Mouse (Mus musculus) cerebellum, adult 2 months (tissue): ENCODE data around the gene a.

ENCODE experiments used
- CTCF ChIP-seq: fragments of 200-500 bp; IDR thresholded peaks from 2 replicates; pipeline ENCODE4 v1.5.1; 2011; ENCODE audit warnings: low read depth, mild to moderate bottlenecking, control low read depth, low read length, moderate library complexity, borderline replicate concordance; ENCODE audit not compliant: insufficient read depth
- POLR2A ChIP-seq: fragments of 200-500 bp; IDR thresholded peaks from 2 replicates; pipeline ENCODE4 v1.6.1; 2011; ENCODE audit warnings: low read length, control low read depth, borderline replicate concordance; ENCODE audit not compliant: insufficient read depth

DNA sequence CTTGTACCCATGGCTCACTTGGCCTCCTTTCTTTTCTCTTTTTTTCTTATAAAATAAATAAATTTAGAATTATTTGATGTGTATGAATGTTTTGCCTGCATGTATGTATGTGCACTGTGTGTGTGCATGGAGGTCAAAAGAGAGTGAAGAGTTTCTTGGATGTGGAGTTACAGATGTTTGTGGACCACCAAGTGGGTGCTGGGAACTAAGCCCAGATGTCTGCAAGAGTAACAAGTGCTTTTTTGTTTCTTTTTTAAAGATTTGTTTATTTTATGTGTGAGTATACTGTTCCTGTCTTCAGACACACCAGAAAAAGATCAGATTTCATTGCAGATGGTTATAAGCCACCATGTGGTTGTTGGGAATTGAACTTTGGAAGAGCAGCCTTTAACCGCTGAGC, 12.2 kb downstream of the a start:
- TF ChIP-seq CTCF: no peak
- TF ChIP-seq POLR2A: no peak
